Mouse (Mus musculus) stomach, postnatal 0 days (tissue): Measurements from ENCODE around the gene Zfp644.

Experiments
- CTCF ChIP-seq: IDR thresholded peaks from 2 replicates; pipeline ENCODE4 v1.5.1; 2016; ENCODE audit warnings: antibody characterized with exemption, low read depth, mild to moderate bottlenecking, moderate library complexity
- EP300 ChIP-seq: optimal IDR thresholded peaks from 2 replicates; pipeline ENCODE3; 2016; ENCODE audit warnings: antibody characterized with exemption

DNA sequence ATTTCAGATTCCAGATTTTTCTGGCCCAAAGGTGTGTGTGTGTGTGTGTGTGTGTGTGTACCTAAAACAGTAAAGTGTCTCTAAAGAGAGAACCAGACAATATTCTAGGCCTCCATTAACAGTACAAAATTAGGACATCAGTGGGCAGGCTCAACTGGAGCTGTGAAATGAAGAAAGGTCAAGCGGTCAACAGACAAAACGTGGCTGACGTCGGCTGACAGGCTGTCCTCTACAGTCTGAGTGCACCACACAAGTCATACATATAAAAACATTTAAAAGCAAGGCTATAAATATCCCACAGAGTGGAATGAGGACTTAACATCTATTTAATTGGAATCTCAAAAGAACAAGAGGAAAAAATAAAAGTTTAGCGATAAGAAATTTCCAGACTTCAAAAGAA, 90.0 kb downstream of the Zfp644 start:
- TF ChIP-seq CTCF (no peak), EP300 (no peak)
